Mouse (Mus musculus): ENCODE results near the gene Evl. TPM values are rescaled to one million over a fixed set of nuclear protein-coding genes. Genes with fewer than 3 reads are reported as not detected.

Gene Evl
- polyA plus RNA-seq, 1 experiment = 222 TPM

- no peak for DNase-seq (ENCODE audit: extremely low spot score in 1 of 2, low spot score in 1 of 2)
Observed at GRCm38 (mm10) chr12:108737838-108738237, 183.3 kb downstream of the Evl start.

Other genes with a start within 250 kb of the Evl start
- 10.3 and 10.6 TPM in 2 replicates for gene Hhipl1, start 248.4 kb upstream of the Evl start, polyA plus RNA-seq (2012; rRNA removed)
- gene Cyp46a1, start 220.3 kb upstream of the Evl start, polyA plus RNA-seq (2012; rRNA removed) = 377 and 384 TPM in 2 replicates
- gene Eml1, start 183.8 kb upstream of the Evl start, polyA plus RNA-seq (2012; rRNA removed) = 49.3 and 57.7 TPM in 2 replicates
- gene Degs2, start 147.6 kb downstream of the Evl start, polyA plus RNA-seq (2012; rRNA removed) = 8.4 and 9.4 TPM in 2 replicates
- 25.0 and 25.2 TPM in 2 replicates for gene Yy1, start 238.3 kb downstream of the Evl start, polyA plus RNA-seq (2012; rRNA removed)